In genomic region chr2:104816371-104816827, GRCm38 (mm10) we compare ENCODE assay signal across 8 mouse cellular contexts. TPM values are rescaled to one million over a fixed set of nuclear protein-coding genes. Genes with fewer than 3 reads are reported as not detected.
DNase-seq lines count a peak whose midpoint lies in the region; ATAC-seq and TF ChIP-seq lines count a peak whose summit lies in the region.

Qser1 (minus strand) TSS chr2:104816760.

- peak within 1 kb of the TSS; percentile 89 for H3K4me2 ChIP-seq in embryonic facial prominence, embryonic 14.5 days (ENCODE audit: low read depth, low read length)
- peak within 1 kb of the TSS; percentile 86 for H3K4me2 ChIP-seq in heart, postnatal 0 days (ENCODE audit: low read depth, low read length)
- H3K4me2 ChIP-seq in liver, embryonic 11.5 days: peak within 1 kb of the TSS; percentile 88

- TF ChIP-seq RAD21 in MEL (IDR thresholded peaks at IDR 0.05; ENCODE audit: low read depth, low read length): no peak

- no peak; a peak in 2 of 4 replicates for TF ChIP-seq POLR2A in MEL (IDR thresholded peaks at IDR 0.05; ENCODE audit: control insufficient read depth in 1 of 2, insufficient read depth in 1 of 2, low read depth in 1 of 2, low read length in 2 of 2, poor library complexity in 1 of 2)

- H3K9me3 ChIP-seq in MEL (replicated peaks; ENCODE audit: insufficient read depth, low read length): no peaks in the 10 kb centered on the region
- H3K9me3 ChIP-seq in embryonic facial prominence, embryonic 14.5 days (ENCODE audit: control insufficient read depth, low read length): no peaks in the 10 kb centered on the region
- H3K9me3 ChIP-seq in heart, postnatal 0 days (replicated peaks; ENCODE audit: control insufficient read depth, low read length): no peaks in the 10 kb centered on the region
- no peaks in the 10 kb centered on the region for H3K9me3 ChIP-seq in liver, embryonic 11.5 days (ENCODE audit: control insufficient read depth, low read length)

- H3K79me2 ChIP-seq in MEL (ENCODE audit: control insufficient read depth, insufficient read depth, low read length, poor library complexity): peaks cover 31% of the 10 kb centered on the region

- H3K27me3 ChIP-seq in MEL (ENCODE audit: control insufficient read depth in 1 of 2, insufficient read depth in 2 of 2, low read length in 2 of 2): no peaks in the 10 kb centered on the region
- no peaks in the 10 kb centered on the region for H3K27me3 ChIP-seq in embryonic facial prominence, embryonic 14.5 days (replicated peaks; ENCODE audit: control insufficient read depth, insufficient read depth, low read length)
- H3K27me3 ChIP-seq in heart, postnatal 0 days (ENCODE audit: control insufficient read depth, insufficient read depth, low read length): no peaks in the 10 kb centered on the region
- no peaks in the 10 kb centered on the region for H3K27me3 ChIP-seq in liver, embryonic 11.5 days (replicated peaks; ENCODE audit: control insufficient read depth, insufficient read depth, low read length)

- no peak for TF ChIP-seq EP300 in MEL (IDR thresholded peaks at IDR 0.05; ENCODE audit: low read depth in 1 of 2, low read length in 2 of 2)
- TF ChIP-seq EP300 in heart, postnatal 0 days (IDR thresholded peaks at IDR 0.05; ENCODE audit: low read depth): no peak

- WGBS in embryonic facial prominence, embryonic 14.5 days: 0% methylated on average over 16 of the region's 50 CpGs
- WGBS in heart, postnatal 0 days: 1% methylated on average over 41 of the region's 50 CpGs
- WGBS in liver, embryonic 11.5 days: 7% methylated on average over 30 of the region's 50 CpGs

- no peak for TF ChIP-seq CTCF in MEL (IDR thresholded peaks at IDR 0.05 in 2 of 3, conservative IDR thresholded peaks at IDR 0.05 in 1 of 3; ENCODE audit: control insufficient read depth in 1 of 3, insufficient read depth in 1 of 3, low read depth in 2 of 3, low read length in 3 of 3, poor library complexity in 1 of 3, severe bottlenecking in 1 of 3)
- TF ChIP-seq CTCF in heart, postnatal 0 days (IDR thresholded peaks at IDR 0.05; ENCODE audit: low read depth): no peak

- peak; percentile 69; the same call in 1 of the 2 replicates for ATAC-seq in embryonic facial prominence, embryonic 14.5 days (ENCODE audit: low read depth)
- no peak for ATAC-seq in heart, postnatal 0 days (ENCODE audit: insufficient read depth, low read depth)
- ATAC-seq in liver, embryonic 11.5 days (replicated peaks; ENCODE audit: low FRiP score): peak; percentile 53

- peak within 1 kb of the TSS; percentile 99 for H3K9ac ChIP-seq in MEL (ENCODE audit: control insufficient read depth, low read depth, low read length, poor library complexity, severe bottlenecking)
- peak within 1 kb of the TSS; percentile 99 for H3K9ac ChIP-seq in embryonic facial prominence, embryonic 14.5 days (ENCODE audit: low read depth, low read length)
- peak within 1 kb of the TSS; percentile 99 for H3K9ac ChIP-seq in heart, postnatal 0 days (replicated peaks; ENCODE audit: low read depth, low read length)
- H3K9ac ChIP-seq in liver, embryonic 11.5 days (ENCODE audit: low read depth, low read length): peak within 1 kb of the TSS; percentile 98

- peaks cover 7 to 10% of the 10 kb centered on the region in 2 experiments for H3K4me1 ChIP-seq in MEL (ENCODE audit: control insufficient read depth in 1 of 2, insufficient read depth in 2 of 2, low read length in 2 of 2)
- 0 out of 2 replicates have a peak, but pooled peaks cover 12% of the 10 kb centered on the region for H3K4me1 ChIP-seq in embryonic facial prominence, embryonic 14.5 days (ENCODE audit: control insufficient read depth, insufficient read depth, low read length)
- peaks cover 17% of the 10 kb centered on the region for H3K4me1 ChIP-seq in heart, postnatal 0 days (ENCODE audit: control insufficient read depth, insufficient read depth)
- H3K4me1 ChIP-seq in liver, embryonic 11.5 days (replicated peaks; ENCODE audit: control insufficient read depth, insufficient read depth, low read length): peaks cover 12% of the 10 kb centered on the region; the same call in 1 of the 2 replicates

- peak in 1 of 2 experiments; percentile 7 for DNase-seq in layer of hippocampus, adult 8-10 months (ENCODE audit: low spot score in 2 of 2)
- no peak for DNase-seq in layer of hippocampus, adult 9-10 months (ENCODE audit: low spot score)
- DNase-seq in MEL (ENCODE audit: low read depth, low spot score) (no peak), adipocyte (ENCODE audit: low spot score) (no peak)
- peak; percentile 56 for DNase-seq in embryonic facial prominence, embryonic 14.5 days (ENCODE audit: low spot score)
- no peak for DNase-seq in heart, postnatal 0 days (ENCODE audit: low spot score)
- peak; percentile 71 for DNase-seq in liver, embryonic 11.5 days (ENCODE audit: low spot score)
- no peak for DNase-seq in ovary, postnatal 14 days (ENCODE audit: low spot score)

- H3K4me3 ChIP-seq in MEL (ENCODE audit: control insufficient read depth in 1 of 2, insufficient read depth in 1 of 2, low read depth in 2 of 2, low read length in 2 of 2): peak within 1 kb of the TSS; percentile 84 to 98
- peak within 1 kb of the TSS; percentile 93 for H3K4me3 ChIP-seq in embryonic facial prominence, embryonic 14.5 days (ENCODE audit: low read depth, low read length)
- H3K4me3 ChIP-seq in heart, postnatal 0 days (ENCODE audit: low read depth, low read length): peak within 1 kb of the TSS; percentile 97
- H3K4me3 ChIP-seq in liver, embryonic 11.5 days (ENCODE audit: low read depth, low read length): peak within 1 kb of the TSS; percentile 89

- peak within 1 kb of the TSS; percentile 88 for H3K27ac ChIP-seq in MEL (ENCODE audit: control insufficient read depth, low read depth, low read length)
- peak within 1 kb of the TSS; percentile 97 for H3K27ac ChIP-seq in embryonic facial prominence, embryonic 14.5 days (replicated peaks; ENCODE audit: low read depth, low read length)
- H3K27ac ChIP-seq in heart, postnatal 0 days (ENCODE audit: low read depth): peak within 1 kb of the TSS; percentile 98
- H3K27ac ChIP-seq in liver, embryonic 11.5 days (ENCODE audit: low read depth, low read length): peak within 1 kb of the TSS; percentile 94

- H3K36me3 ChIP-seq in MEL (ENCODE audit: control insufficient read depth in 1 of 2, insufficient read depth in 2 of 2, low read length in 2 of 2): peaks cover 0 to 19% of the 10 kb centered on the region in 2 experiments; a peak in 2 of 4 replicates
- no peaks in the 10 kb centered on the region for H3K36me3 ChIP-seq in embryonic facial prominence, embryonic 14.5 days (ENCODE audit: control insufficient read depth, insufficient read depth, low read length)
- no peaks in the 10 kb centered on the region for H3K36me3 ChIP-seq in heart, postnatal 0 days (replicated peaks; ENCODE audit: control insufficient read depth, insufficient read depth, low read length)
- H3K36me3 ChIP-seq in liver, embryonic 11.5 days (ENCODE audit: control insufficient read depth, insufficient read depth, low read length): no peaks in the 10 kb centered on the region

TF ChIP-seq in MEL, 35 proteins besides CTCF, POLR2A, EP300 and RAD21:
- TF ChIP-seq NRF1 (IDR thresholded peaks at IDR 0.05; ENCODE audit: insufficient read depth, low read depth, low read length, poor library complexity, severe bottlenecking) (no peak), ZMIZ1 (IDR thresholded peaks at IDR 0.05; ENCODE audit: low read depth, low read length) (no peak), USF1 (IDR thresholded peaks at IDR 0.05; ENCODE audit: low read depth, low read length) (no peak), SMC3 (IDR thresholded peaks at IDR 0.05; ENCODE audit: low read depth, low read length) (no peak), TCF12 (IDR thresholded peaks at IDR 0.05; ENCODE audit: low read depth, low read length) (no peak), SIN3A (IDR thresholded peaks at IDR 0.05; ENCODE audit: low read length) (no peak), CHD1 (IDR thresholded peaks at IDR 0.05; ENCODE audit: low read depth, low read length) (no peak; the same call in 1 of the 2 replicates), JUND (IDR thresholded peaks at IDR 0.05; ENCODE audit: low read depth, low read length) (no peak), ELF1 (IDR thresholded peaks at IDR 0.05; ENCODE audit: low read depth, low read length) (no peak), E2F4 (IDR thresholded peaks at IDR 0.05; ENCODE audit: borderline replicate concordance, low read depth, low read length) (no peak), GATA1 (IDR thresholded peaks at IDR 0.05; ENCODE audit: low read depth, low read length) (no peak), CHD2 (IDR thresholded peaks at IDR 0.05; ENCODE audit: low read length) (no peak)

RNA-seq across cellular contexts. Expression of gene Qser1, which starts in this region (rescaled TPM):
- total RNA-seq in layer of hippocampus, adult 8-10 months (2022): 10 to 100 TPM; 10.3 to 12.0 (median 11.2) TPM
- total RNA-seq in MEL (2012; rRNA removed): 3.9 and 5.2 TPM in 2 replicates
- 10 to 100 TPM in 1 of 2 experiments, not detected in 1; 14.5 TPM for polyA plus RNA-seq in MEL (2012; ENCODE audit: insufficient read depth in 1 of 2, insufficient read length in 2 of 2, low read depth in 1 of 2, low replicate concordance in 2 of 2, missing spikeins in 1 of 2)
- 15.6 and 16.2 TPM in 2 replicates for polyA plus RNA-seq in embryonic facial prominence, embryonic 14.5 days (2014; fragmentation: Nextera tagmentation; extraction: Ambion mirVana)
- total RNA-seq in heart, postnatal 0 days (2014; rRNA removed; ENCODE audit: low replicate concordance): 7.6 and 13.1 TPM in 2 replicates
- 3.3 and 3.4 TPM in 2 replicates for polyA plus RNA-seq in heart, postnatal 0 days (2015; fragmentation: Nextera tagmentation; extraction: Ambion mirVana)
- 8.8 and 9.0 TPM in 2 replicates for polyA plus RNA-seq in liver, embryonic 11.5 days (2014; fragmentation: Nextera tagmentation; extraction: Ambion mirVana)

Comparison
In these comparisons a context has a peak if more than half of its experiments do, and no peak if none do; other contexts are left out.
1. DNase-seq: peak in embryonic facial prominence, embryonic 14.5 days (single experiment) and liver, embryonic 11.5 days (single experiment); none in layer of hippocampus, adult 9-10 months (single experiment), MEL (single experiment), heart, postnatal 0 days (single experiment), adipocyte (single experiment) and ovary, postnatal 14 days (single experiment).
2. Peak in every context shown above with its lines, with median percentiles within 50 percentile points of each other: H3K27ac ChIP-seq, H3K4me3 ChIP-seq, H3K9ac ChIP-seq and H3K4me2 ChIP-seq.